Mouse (Mus musculus) bone marrow, adult 2 months (tissue): Measurements from ENCODE around the gene Ankrd12. TPM values are rescaled to one million over a fixed set of nuclear protein-coding genes. Genes with fewer than 3 reads are reported as not detected.
"Not testable (repeated sequence)": the region's sequence is repeated elsewhere in the genome, so short reads cannot be mapped to it uniquely, and the experiment has no call there.

ENCODE experiments used
- H3K27ac ChIP-seq: fragments of 200-500 bp; 2 replicates; pipeline ENCODE4 v1.5.1; 2012; ENCODE audit warnings: low read depth, mild to moderate bottlenecking, control low read depth, inconsistent platforms, low read length; ENCODE audit not compliant: control insufficient read depth, poor library complexity, insufficient read depth
- H3K4me1 ChIP-seq: fragments of 200-500 bp; 2 replicates; pipeline ENCODE4 v1.6.1; 2011; ENCODE audit warnings: low read length; ENCODE audit not compliant: control insufficient read depth, insufficient read depth
- H3K4me3 ChIP-seq: fragments of 200-500 bp; replicated peaks from 2 replicates; pipeline ENCODE3; 2011; ENCODE audit warnings: mild to moderate bottlenecking, low read depth, low read length, control low read depth; ENCODE audit not compliant: control insufficient read depth
- CTCF ChIP-seq: fragments of 200-500 bp; IDR thresholded peaks from 2 replicates; pipeline ENCODE4 v1.5.1; 2011; ENCODE audit warnings: low read length, control low read depth; ENCODE audit not compliant: control insufficient read depth, insufficient read depth
- POLR2A ChIP-seq: fragments of 200-500 bp; IDR thresholded peaks from 2 replicates; pipeline ENCODE4 v1.6.1; 2011; ENCODE audit warnings: low read depth, mild to moderate bottlenecking, control low read depth, low read length, borderline replicate concordance; ENCODE audit not compliant: control insufficient read depth
- WGBS: fragments of 180-500 bp; shearing (Covaris S2); methylation state at CpG from one replicate; pipeline ENCODE4 v1.1.7; 2018; 5-methylcytosine and 5-hydroxymethylcytosine counted together
- polyA plus RNA-seq: library from polyadenylated mRNA; stranded (reverse); fragments of >200 nt; gene quantifications from 2 replicates; pipeline ENCODE4 v1.2.4, GENCODE M21; 2011; ENCODE audit warnings: low replicate concordance; ENCODE audit not compliant: missing spikeins, insufficient read depth, insufficient read length

The Ankrd12 gene
- polyA plus RNA-seq, 1 experiment = 27.4 TPM

- 55% methylated on average over 3 of the region's 3 CpGs for WGBS
- no peaks in the 10 kb centered on the region for H3K4me1 ChIP-seq
- no peak overlapping the region for H3K27ac ChIP-seq
- no peak overlapping the region for H3K4me3 ChIP-seq
- TF ChIP-seq CTCF (no peak), POLR2A (no peak)
These were observed 88.6 kb downstream of the Ankrd12 start for GRCm38 (mm10) chr17:65988151-65988820.

- H3K4me3 ChIP-seq, H3K27ac ChIP-seq, H3K4me1 ChIP-seq: not testable (repeated sequence)
These were observed 100.2 kb downstream of the Ankrd12 start for GRCm38 (mm10) chr17:65976720-65977119.

GRCm38 (mm10) chr17:65967751-65968150, 109.1 kb downstream of the Ankrd12 start:
- Histone ChIP-seq H3K4me3 (no peak overlapping the region), H3K27ac (no peak overlapping the region), H3K4me1 (no peaks in the 10 kb centered on the region)
- 84% methylated on average over 11 of the region's 11 CpGs for WGBS
- TF ChIP-seq POLR2A (no peak), CTCF (no peak)

- H3K27ac ChIP-seq = no peak overlapping the region
- 89% methylated on average over 2 of the region's 2 CpGs for WGBS
- no peak overlapping the region for H3K4me3 ChIP-seq
- no peaks in the 10 kb centered on the region; the same call in 1 of the 2 replicates for H3K4me1 ChIP-seq
- TF ChIP-seq POLR2A (no peak), CTCF (no peak)
These were observed 114.6 kb downstream of the Ankrd12 start for GRCm38 (mm10) chr17:65962263-65962662.

GRCm38 (mm10) chr17:65961606-65962136, 115.2 kb downstream of the Ankrd12 start:
- Histone ChIP-seq H3K27ac (no peak overlapping the region), H3K4me1 (no peaks in the 10 kb centered on the region; the same call in 1 of the 2 replicates), H3K4me3 (no peak overlapping the region)
- TF ChIP-seq CTCF (no peak), POLR2A (no peak)
- 80% methylated on average over 2 of the region's 2 CpGs for WGBS

GRCm38 (mm10) chr17:65959011-65959410, 117.9 kb downstream of the Ankrd12 start:
- no peak overlapping the region for H3K27ac ChIP-seq
- H3K4me3 ChIP-seq = no peak overlapping the region
- TF ChIP-seq CTCF (no peak), POLR2A (no peak)
- WGBS = 77% methylated on average over 3 of the region's 3 CpGs
- H3K4me1 ChIP-seq = no peaks in the 10 kb centered on the region; the same call in 1 of the 2 replicates

GRCm38 (mm10) chr17:65958366-65958765, 118.5 kb downstream of the Ankrd12 start:
- TF ChIP-seq POLR2A (no peak), CTCF (no peak)
- Histone ChIP-seq H3K4me3 (no peak overlapping the region), H3K4me1 (no peaks in the 10 kb centered on the region; the same call in 1 of the 2 replicates), H3K27ac (no peak overlapping the region)
- WGBS = 78% methylated on average over 1 of the region's 1 CpGs

GRCm38 (mm10) chr17:65957782-65958325, 119.0 kb downstream of the Ankrd12 start:
- Histone ChIP-seq H3K27ac (no peak overlapping the region), H3K4me3 (no peak overlapping the region), H3K4me1 (no peaks in the 10 kb centered on the region; the same call in 1 of the 2 replicates)
- WGBS = 90% methylated on average over 8 of the region's 8 CpGs
- TF ChIP-seq POLR2A (no peak), CTCF (no peak)
